Mouse (Mus musculus): ENCODE measurements at regions not wholly inside any gene's neighbourhood (a gene's known extent, or its start where the extent isn't known, plus 50 kb on each side); places are given as distances from the start of the nearest gene placed in this dataset.
"Not testable (repeated sequence)": the region's sequence is repeated elsewhere in the genome, so short reads cannot be mapped to it uniquely, and the experiment has no call there.

GRCm38 (mm10) chr16:51169294-51169693, 578.3 kb upstream of the Ccdc54 start:
- no peak for DNase-seq

GRCm38 (mm10) chr16:51160768-51161167, 569.8 kb upstream of the Ccdc54 start:
- no peak for DNase-seq

GRCm38 (mm10) chr16:51138575-51138974, 547.6 kb upstream of the Ccdc54 start:
- no peak for DNase-seq

GRCm38 (mm10) chr16:51119835-51120234, 528.9 kb upstream of the Ccdc54 start:
- DNase-seq: no peak

GRCm38 (mm10) chr16:51118365-51118764, 527.4 kb upstream of the Ccdc54 start:
- DNase-seq: no peak

- DNase-seq: no peak
Observed at GRCm38 (mm10) chr16:51117836-51118235, 526.9 kb upstream of the Ccdc54 start.

- DNase-seq: no peak
Observed at GRCm38 (mm10) chr16:51109864-51110263, 518.9 kb upstream of the Ccdc54 start.

GRCm38 (mm10) chr16:51107421-51107820, 516.5 kb upstream of the Ccdc54 start:
- no peak for DNase-seq

GRCm38 (mm10) chr16:51086556-51086955, 495.6 kb upstream of the Ccdc54 start:
- DNase-seq: no peak

- DNase-seq: no peak
Observed at GRCm38 (mm10) chr16:51080146-51080545, 489.2 kb upstream of the Ccdc54 start.

GRCm38 (mm10) chr16:51048650-51049049, 457.7 kb upstream of the Ccdc54 start:
- peak; percentile 39 for DNase-seq

GRCm38 (mm10) chr16:51048169-51048568, 457.2 kb upstream of the Ccdc54 start:
- no peak for DNase-seq

- no peak for DNase-seq
Observed at GRCm38 (mm10) chr16:51041311-51041710, 450.4 kb upstream of the Ccdc54 start.

- no peak for DNase-seq
Observed at GRCm38 (mm10) chr16:51002876-51003275, 411.9 kb upstream of the Ccdc54 start.

- no peak for DNase-seq
Observed at GRCm38 (mm10) chr16:50964395-50964794, 373.4 kb upstream of the Ccdc54 start.

- no peak for DNase-seq
Observed at GRCm38 (mm10) chr16:50944091-50944490, 353.1 kb upstream of the Ccdc54 start.

GRCm38 (mm10) chr16:50943581-50943980, 352.6 kb upstream of the Ccdc54 start:
- DNase-seq: not testable (repeated sequence)

- no peak for DNase-seq
Observed at GRCm38 (mm10) chr16:50942291-50942690, 351.3 kb upstream of the Ccdc54 start.

- DNase-seq: no peak
Observed at GRCm38 (mm10) chr16:50939316-50939715, 348.4 kb upstream of the Ccdc54 start.

- no peak for DNase-seq
Observed at GRCm38 (mm10) chr16:50907732-50908131, 316.8 kb upstream of the Ccdc54 start.

GRCm38 (mm10) chr16:50899151-50899550, 308.2 kb upstream of the Ccdc54 start:
- no peak for DNase-seq

GRCm38 (mm10) chr16:50877926-50878325, 287.0 kb upstream of the Ccdc54 start:
- peak; percentile 5 for DNase-seq

GRCm38 (mm10) chr16:50871318-50871717, 280.4 kb upstream of the Ccdc54 start:
- DNase-seq: no peak

- no peak for DNase-seq
Observed at GRCm38 (mm10) chr16:50863565-50863964, 272.6 kb upstream of the Ccdc54 start.

- no peak for DNase-seq
Observed at GRCm38 (mm10) chr16:50859513-50859912, 268.6 kb upstream of the Ccdc54 start.

- DNase-seq: no peak
Observed at GRCm38 (mm10) chr16:50852081-50852480, 261.1 kb upstream of the Ccdc54 start.
